Mouse (Mus musculus) midbrain, embryonic 14.5 days (tissue): Measurements from ENCODE around the gene Tuba4a. TPM values are rescaled to one million over a fixed set of nuclear protein-coding genes. Genes with fewer than 3 reads are reported as not detected.

ENCODE experiments used
- ATAC-seq: fragments of 200-750 bp; cut with Nextera tagmentation; 2 replicates; pipeline ENCODE4 v1.8.0; 2017; ENCODE audit warnings: moderate number of reproducible peaks, moderate library complexity; ENCODE audit not compliant: low FRiP score, low TSS enrichment
- DNase-seq: peaks from one replicate; pipeline ENCODE4 v3.0.0-alpha.2; 2015
- H3K27ac ChIP-seq: fragments of 300-500 bp; sonication (generic); replicated peaks from 2 replicates; pipeline ENCODE4 v1.5.1; 2014; ENCODE audit warnings: mild to moderate bottlenecking, low read depth, low read length, moderate library complexity
- H3K27me3 ChIP-seq: fragments of 300-500 bp; sonication (generic); 2 replicates; pipeline ENCODE4 v1.6.1; 2014; ENCODE audit warnings: low read length, control low read depth, mixed read lengths; ENCODE audit not compliant: control insufficient read depth, insufficient read depth
- H3K36me3 ChIP-seq: fragments of 300-500 bp; sonication (generic); 2 replicates; pipeline ENCODE4 v1.6.1; 2014; ENCODE audit warnings: low read length, control low read depth; ENCODE audit not compliant: control insufficient read depth, insufficient read depth
- H3K4me1 ChIP-seq: fragments of 300-500 bp; sonication (generic); 2 replicates; pipeline ENCODE4 v1.6.1; 2014; ENCODE audit warnings: mild to moderate bottlenecking, antibody characterized with exemption, low read length, control low read depth; ENCODE audit not compliant: control insufficient read depth, insufficient read depth
- H3K4me2 ChIP-seq: fragments of 300-500 bp; sonication (generic); 2 replicates; pipeline ENCODE4 v1.6.1; 2014; ENCODE audit warnings: mild to moderate bottlenecking, low read length, moderate library complexity
- H3K4me3 ChIP-seq: fragments of 300-500 bp; sonication (generic); replicated peaks from 2 replicates; pipeline ENCODE4 v1.5.1; 2014; ENCODE audit warnings: low read depth, low read length
- H3K9ac ChIP-seq: fragments of 300-500 bp; sonication (generic); replicated peaks from 2 replicates; pipeline ENCODE4 v1.6.1; 2014; ENCODE audit warnings: mild to moderate bottlenecking, low read length, moderate library complexity
- H3K9me3 ChIP-seq: fragments of 300-500 bp; sonication (generic); 2 replicates; pipeline ENCODE4 v1.6.1; 2016; ENCODE audit warnings: low read length, control low read depth, mixed read lengths; ENCODE audit not compliant: control insufficient read depth
- WGBS: fragments of 180-500 bp; shearing (Covaris S2); extraction: QIAGEN DNeasy Blood & Tissue Kit; methylation state at CpG from one replicate; pipeline ENCODE4 v1.1.7; 2014; 5-methylcytosine and 5-hydroxymethylcytosine counted together
- polyA plus RNA-seq: library from polyadenylated mRNA; unstranded; fragments of >200 nt; fragmentation: Nextera tagmentation; extraction: Ambion mirVana; gene quantifications from 2 replicates; pipeline ENCODE4 v1.2.1, GENCODE M21; 2014

Tuba4a gene
- polyA plus RNA-seq, 1 experiment from 2014 or later: 4.2 TPM

GRCm38 (mm10) chr1:75187914-75188483 lies 31.7 kb downstream of the Tuba4a start:
- Histone ChIP-seq H3K27ac (no peak overlapping the region), H3K9ac (no peak overlapping the region), H3K9me3 (no peaks in the 10 kb centered on the region), H3K4me1 (peaks cover 13% of the 10 kb centered on the region), H3K4me3 (no peak overlapping the region), H3K27me3 (no peaks in the 10 kb centered on the region), H3K4me2 (no peak overlapping the region), H3K36me3 (peaks cover 56% of the 10 kb centered on the region)
- DNase-seq (no peak), ATAC-seq (no peak)
- 80% methylated on average over 2 of the region's 2 CpGs for WGBS

GRCm38 (mm10) chr1:75187126-75187525 lies 32.5 kb downstream of the Tuba4a start:
- no peak for ATAC-seq
- no peaks in the 10 kb centered on the region for H3K27me3 ChIP-seq
- H3K9ac ChIP-seq: no peak overlapping the region
- no peaks in the 10 kb centered on the region for H3K9me3 ChIP-seq
- DNase-seq: no peak
- no peak overlapping the region for H3K4me2 ChIP-seq
- no peak overlapping the region for H3K4me3 ChIP-seq
- no peak overlapping the region for H3K27ac ChIP-seq
- peaks cover 65% of the 10 kb centered on the region for H3K36me3 ChIP-seq
- H3K4me1 ChIP-seq: peaks cover 8% of the 10 kb centered on the region

GRCm38 (mm10) chr1:75185495-75185894 lies 34.2 kb downstream of the Tuba4a start:
- Histone ChIP-seq H3K36me3 (peaks cover 72% of the 10 kb centered on the region), H3K9ac (no peak overlapping the region), H3K27ac (no peak overlapping the region), H3K4me2 (no peak overlapping the region), H3K4me1 (no peaks in the 10 kb centered on the region; the same call in 1 of the 2 replicates), H3K27me3 (no peaks in the 10 kb centered on the region), H3K9me3 (no peaks in the 10 kb centered on the region), H3K4me3 (no peak overlapping the region)
- DNase-seq (no peak), ATAC-seq (no peak)
- 92% methylated on average over 11 of the region's 11 CpGs for WGBS

GRCm38 (mm10) chr1:75182160-75182559 lies 37.5 kb downstream of the Tuba4a start:
- H3K9me3 ChIP-seq: no peaks in the 10 kb centered on the region
- H3K27ac ChIP-seq: no peak overlapping the region
- ATAC-seq (no peak), DNase-seq (no peak)
- H3K9ac ChIP-seq: no peak overlapping the region
- H3K27me3 ChIP-seq: no peaks in the 10 kb centered on the region
- WGBS: 75% methylated on average over 4 of the region's 4 CpGs
- peaks cover 16% of the 10 kb centered on the region for H3K4me1 ChIP-seq
- no peak overlapping the region for H3K4me3 ChIP-seq
- no peak overlapping the region for H3K4me2 ChIP-seq
- peaks cover 62% of the 10 kb centered on the region for H3K36me3 ChIP-seq

- Histone ChIP-seq H3K4me3 (no peak overlapping the region), H3K27ac (no peak overlapping the region), H3K4me2 (no peak overlapping the region), H3K4me1 (peaks cover 16% of the 10 kb centered on the region), H3K9ac (no peak overlapping the region), H3K9me3 (no peaks in the 10 kb centered on the region), H3K27me3 (no peaks in the 10 kb centered on the region), H3K36me3 (peaks cover 62% of the 10 kb centered on the region)
- no peak for ATAC-seq
- 83% methylated on average over 4 of the region's 4 CpGs for WGBS
- DNase-seq: no peak
Measured at GRCm38 (mm10) chr1:75181377-75181870, 38.2 kb downstream of the Tuba4a start.

- H3K4me3 ChIP-seq: peak overlapping the region; percentile 55
- no peaks in the 10 kb centered on the region for H3K27me3 ChIP-seq
- 31% methylated on average over 7 of the region's 7 CpGs for WGBS
- no peaks in the 10 kb centered on the region for H3K9me3 ChIP-seq
- ATAC-seq: no peak
- no peak overlapping the region for H3K9ac ChIP-seq
- H3K36me3 ChIP-seq: peaks cover 62% of the 10 kb centered on the region
- DNase-seq: no peak
- H3K4me2 ChIP-seq: peak overlapping the region; percentile 100
- peaks cover 16% of the 10 kb centered on the region for H3K4me1 ChIP-seq
- H3K27ac ChIP-seq: 0 out of 2 replicates have a peak overlapping the region, but pooled peaks have one; percentile 57
Measured at GRCm38 (mm10) chr1:75180741-75181140, 38.9 kb downstream of the Tuba4a start.

- Histone ChIP-seq H3K27ac (peak within 1 kb of the TSS; percentile 57; the same call in 1 of the 2 replicates), H3K9ac (peak within 1 kb of the TSS; percentile 61), H3K4me1 (peaks cover 16% of the 10 kb centered on the region), H3K36me3 (peaks cover 62% of the 10 kb centered on the region), H3K9me3 (no peaks in the 10 kb centered on the region), H3K27me3 (no peaks in the 10 kb centered on the region), H3K4me3 (peak within 1 kb of the TSS; percentile 55), H3K4me2 (peak within 1 kb of the TSS; percentile 100)
- WGBS: under 1% methylated on average over 31 of the region's 31 CpGs
- ATAC-seq: peak; percentile 94
- DNase-seq: peak; percentile 96
Measured at GRCm38 (mm10) chr1:75180105-75180590, 39.5 kb downstream of the Tuba4a start, which contains the start of gene Abcb6. TSS of gene Abcb6 (minus strand) at chr1:75180392.

GRCm38 (mm10) chr1:75179334-75180104 lies 40.1 kb downstream of the Tuba4a start:
- ATAC-seq (peak; percentile 7), DNase-seq (peak; percentile 39)
- Histone ChIP-seq H3K9ac (peak overlapping the region; percentile 61), H3K27me3 (no peaks in the 10 kb centered on the region), H3K27ac (peak overlapping the region; percentile 57; the same call in 1 of the 2 replicates), H3K4me1 (peaks cover 16% of the 10 kb centered on the region), H3K4me3 (peak overlapping the region; percentile 55), H3K9me3 (no peaks in the 10 kb centered on the region), H3K4me2 (peak overlapping the region; percentile 100), H3K36me3 (peaks cover 60% of the 10 kb centered on the region)
- WGBS: 6% methylated on average over 23 of the region's 23 CpGs
